Mouse (Mus musculus) lung, postnatal 0 days (tissue): ENCODE measurements around the gene Kcnb1.
"Not testable (repeated sequence)": the region's sequence is repeated elsewhere in the genome, so short reads cannot be mapped to it uniquely, and the experiment has no call there.

Source experiments
- CTCF ChIP-seq: IDR thresholded peaks from 2 replicates; pipeline ENCODE4 v1.5.1; 2016; ENCODE audit warnings: antibody characterized with exemption, mild to moderate bottlenecking
- EP300 ChIP-seq: IDR thresholded peaks from 2 replicates; pipeline ENCODE4 v1.6.1; 2016; ENCODE audit warnings: antibody characterized with exemption, mild to moderate bottlenecking, control low read depth

GRCm38 (mm10) chr2:167204686-167205085 lies 14.7 kb upstream of the Kcnb1 start:
- not testable (repeated sequence) for TF ChIP-seq CTCF, EP300
